Mouse (Mus musculus): ENCODE measurements around the gene 4930467E23Rik.
"Not testable (repeated sequence)": the region's sequence is repeated elsewhere in the genome, so short reads cannot be mapped to it uniquely, and the experiment has no call there.

Gene 4930467E23Rik

GRCm38 (mm10) chr8:19711171-19711860 is 18.1 kb upstream of the 4930467E23Rik start:
- not testable (repeated sequence) for DNase-seq (ENCODE audit: low spot score)

- not testable (repeated sequence) for DNase-seq (ENCODE audit: low spot score)
Observed at GRCm38 (mm10) chr8:19712227-19712750, 17.1 kb upstream of the 4930467E23Rik start.

- DNase-seq (ENCODE audit: low spot score): not testable (repeated sequence)
Observed at GRCm38 (mm10) chr8:19712816-19713215, 16.6 kb upstream of the 4930467E23Rik start.

- not testable (repeated sequence) for DNase-seq (ENCODE audit: low spot score)
Observed at GRCm38 (mm10) chr8:19713232-19713834, 16.0 kb upstream of the 4930467E23Rik start.

- not testable (repeated sequence) for DNase-seq (ENCODE audit: low spot score)
Observed at GRCm38 (mm10) chr8:19714426-19714825, 14.9 kb upstream of the 4930467E23Rik start.

- DNase-seq (ENCODE audit: low spot score): not testable (repeated sequence)
Observed at GRCm38 (mm10) chr8:19715266-19715665, 14.1 kb upstream of the 4930467E23Rik start.

GRCm38 (mm10) chr8:19717851-19718250 is 11.5 kb upstream of the 4930467E23Rik start:
- not testable (repeated sequence) for DNase-seq (ENCODE audit: low spot score)

GRCm38 (mm10) chr8:19719513-19719912 is 9.9 kb upstream of the 4930467E23Rik start:
- DNase-seq (ENCODE audit: low spot score): not testable (repeated sequence)

- DNase-seq (ENCODE audit: low spot score): not testable (repeated sequence)
Observed at GRCm38 (mm10) chr8:19724871-19725270, 4.5 kb upstream of the 4930467E23Rik start.

GRCm38 (mm10) chr8:19751773-19752172 is 22.4 kb downstream of the 4930467E23Rik start:
- not testable (repeated sequence) for DNase-seq (ENCODE audit: low spot score)

- not testable (repeated sequence) for DNase-seq (ENCODE audit: low spot score)
Observed at GRCm38 (mm10) chr8:19754178-19754577, 24.8 kb downstream of the 4930467E23Rik start.

GRCm38 (mm10) chr8:19754961-19755360 is 25.6 kb downstream of the 4930467E23Rik start:
- DNase-seq (ENCODE audit: low spot score): not testable (repeated sequence)

GRCm38 (mm10) chr8:19761660-19762059 is 32.3 kb downstream of the 4930467E23Rik start:
- not testable (repeated sequence) for DNase-seq (ENCODE audit: low spot score)

- not testable (repeated sequence) for DNase-seq (ENCODE audit: low spot score)
Observed at GRCm38 (mm10) chr8:19762860-19763592, 33.6 kb downstream of the 4930467E23Rik start.

GRCm38 (mm10) chr8:19765531-19765930 is 36.2 kb downstream of the 4930467E23Rik start:
- not testable (repeated sequence) for DNase-seq (ENCODE audit: low spot score)

GRCm38 (mm10) chr8:19773461-19773860 is 44.1 kb downstream of the 4930467E23Rik start:
- DNase-seq (ENCODE audit: low spot score): not testable (repeated sequence)

GRCm38 (mm10) chr8:19776311-19776710 is 46.9 kb downstream of the 4930467E23Rik start:
- not testable (repeated sequence) for DNase-seq (ENCODE audit: low spot score)

GRCm38 (mm10) chr8:19777500-19777899 is 48.1 kb downstream of the 4930467E23Rik start:
- not testable (repeated sequence) for DNase-seq (ENCODE audit: low spot score)

GRCm38 (mm10) chr8:19778126-19778525 is 48.8 kb downstream of the 4930467E23Rik start:
- not testable (repeated sequence) for DNase-seq (ENCODE audit: low spot score)

GRCm38 (mm10) chr8:19778891-19779290 is 49.5 kb downstream of the 4930467E23Rik start:
- DNase-seq (ENCODE audit: low spot score): not testable (repeated sequence)

- not testable (repeated sequence) for DNase-seq (ENCODE audit: low spot score)
Observed at GRCm38 (mm10) chr8:19780212-19780611, 50.8 kb downstream of the 4930467E23Rik start.

GRCm38 (mm10) chr8:19780658-19781057 is 51.3 kb downstream of the 4930467E23Rik start:
- DNase-seq (ENCODE audit: low spot score): not testable (repeated sequence)

All from urinary bladder, postnatal 25 days (tissue).